Mouse (Mus musculus): ENCODE measurements around the gene Gm44579. TPM values are rescaled to one million over a fixed set of nuclear protein-coding genes. Genes with fewer than 3 reads are reported as not detected.

Gm44579 gene
- polyA plus RNA-seq, 1 experiment from 2014 or later = not detected

DNA sequence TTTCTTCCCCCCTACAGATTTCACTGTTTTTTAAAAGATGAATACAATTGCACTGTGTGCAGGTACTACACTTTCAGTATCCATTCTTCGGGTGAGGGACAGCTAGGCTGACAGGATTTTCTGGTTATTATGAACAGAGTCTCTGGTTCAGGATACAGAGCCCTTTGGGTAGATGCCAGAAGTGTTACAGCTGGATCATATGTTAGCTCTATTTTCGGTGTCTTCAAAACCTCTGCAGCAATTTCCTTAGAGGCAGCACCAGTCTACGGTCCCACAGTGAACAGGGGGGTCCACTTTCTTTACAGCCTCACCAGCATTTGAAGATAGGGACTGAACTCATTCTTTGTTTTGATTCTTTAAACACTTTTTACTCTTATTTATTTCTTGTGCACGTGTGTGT is 36.3 kb downstream of the Gm44579 start:
- Histone ChIP-seq H3K36me3 (no peaks in the 10 kb centered on the region), H3K27me3 (peaks cover 8% of the 10 kb centered on the region; the same call in 1 of the 2 replicates), H3K27ac (no peak overlapping the region), H3K9ac (no peak overlapping the region), H3K9me3 (no peaks in the 10 kb centered on the region), H3K4me2 (replicated peaks) (no peak overlapping the region), H3K4me3 (no peak overlapping the region), H3K4me1 (peaks cover 10% of the 10 kb centered on the region)
- no peak for ATAC-seq (ENCODE audit: low FRiP score, low read depth)
- 60% methylated on average over 4 of the region's 4 CpGs for WGBS

DNA sequence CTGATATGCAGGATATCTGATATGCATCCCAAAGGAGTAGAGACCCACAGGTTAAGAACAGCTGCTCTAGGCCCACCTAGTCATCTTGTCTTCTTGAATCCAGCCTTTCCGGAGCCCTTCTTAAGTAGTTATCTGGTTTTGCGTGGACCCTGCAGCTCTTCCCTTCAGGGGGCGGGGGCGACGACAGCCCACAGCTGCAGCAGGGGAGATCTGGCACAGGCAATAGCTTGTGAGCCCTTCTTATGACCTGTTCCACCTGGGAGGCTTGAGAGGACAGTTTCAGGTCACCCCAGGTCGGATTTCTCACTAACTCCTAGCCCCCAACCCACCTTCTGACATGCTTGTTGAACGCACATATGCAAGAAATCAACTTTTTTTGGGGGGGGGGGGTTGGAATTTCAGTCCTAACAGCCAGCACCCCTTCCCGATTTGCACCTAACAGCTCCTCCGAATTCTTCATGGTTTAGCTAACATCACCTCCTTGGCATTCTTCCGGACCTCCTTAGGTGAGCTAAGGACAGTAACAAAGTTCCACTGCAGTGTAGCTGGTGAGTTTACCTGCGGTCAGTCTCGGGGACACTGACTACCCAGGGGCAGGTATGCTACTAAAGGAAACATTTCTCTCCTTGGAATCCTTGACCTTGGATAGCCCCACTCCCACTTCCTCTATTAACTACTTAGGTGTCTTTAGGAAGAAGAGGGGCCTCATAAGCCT is 38.8 kb downstream of the Gm44579 start:
- peak overlapping the region; percentile 71; the same call in 1 of the 2 replicates for H3K4me2 ChIP-seq (replicated peaks)
- H3K27me3 ChIP-seq = peaks cover 20% of the 10 kb centered on the region
- no peak overlapping the region for H3K9ac ChIP-seq
- 69% methylated on average over 12 of the region's 12 CpGs for WGBS
- no peak overlapping the region for H3K4me3 ChIP-seq
- peaks cover 10% of the 10 kb centered on the region for H3K4me1 ChIP-seq
- H3K36me3 ChIP-seq = no peaks in the 10 kb centered on the region
- H3K27ac ChIP-seq = no peak overlapping the region
- no peaks in the 10 kb centered on the region for H3K9me3 ChIP-seq
- ATAC-seq (ENCODE audit: low FRiP score, low read depth) = no peak

DNA sequence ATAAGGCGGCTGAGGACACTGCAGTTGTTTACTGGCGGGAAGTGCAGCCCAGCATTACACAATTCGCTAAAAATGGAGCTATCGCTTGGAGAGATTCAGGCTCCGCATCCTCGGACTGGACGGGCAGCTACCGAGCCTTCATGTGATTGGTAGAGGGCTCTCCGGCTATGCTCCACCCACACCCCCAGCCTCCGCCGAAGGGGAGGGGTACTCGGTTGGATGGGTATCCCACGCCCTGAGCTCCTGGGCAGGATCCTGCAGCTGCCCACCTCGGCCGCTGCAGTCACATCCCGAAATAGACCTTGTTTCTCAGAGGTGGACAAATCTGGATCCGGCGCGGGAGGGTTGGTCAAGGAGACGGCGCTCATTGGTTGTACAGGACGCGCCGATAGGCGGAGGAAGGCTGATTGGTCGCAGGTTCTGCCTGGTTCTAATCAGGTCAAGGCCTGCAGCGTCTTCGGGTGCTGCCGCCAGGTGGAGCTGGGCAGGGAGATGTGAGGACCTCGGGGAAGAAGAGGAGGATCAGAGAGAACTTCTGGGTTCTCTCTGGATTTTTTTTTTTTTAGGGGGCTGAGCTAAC is 39.6 kb downstream of the Gm44579 start:
- H3K36me3 ChIP-seq = no peaks in the 10 kb centered on the region
- H3K4me3 ChIP-seq = peak overlapping the region; percentile 52
- WGBS = under 1% methylated on average over 30 of the region's 30 CpGs
- H3K4me1 ChIP-seq = peaks cover 10% of the 10 kb centered on the region
- H3K4me2 ChIP-seq (replicated peaks) = peak overlapping the region; percentile 71
- peak overlapping the region; percentile 50; the same call in 1 of the 2 replicates for H3K9ac ChIP-seq
- peak; percentile 97 for ATAC-seq (ENCODE audit: low FRiP score, low read depth)
- H3K27ac ChIP-seq = no peak overlapping the region
- peaks cover 26% of the 10 kb centered on the region for H3K27me3 ChIP-seq
- H3K9me3 ChIP-seq = no peaks in the 10 kb centered on the region

DNA sequence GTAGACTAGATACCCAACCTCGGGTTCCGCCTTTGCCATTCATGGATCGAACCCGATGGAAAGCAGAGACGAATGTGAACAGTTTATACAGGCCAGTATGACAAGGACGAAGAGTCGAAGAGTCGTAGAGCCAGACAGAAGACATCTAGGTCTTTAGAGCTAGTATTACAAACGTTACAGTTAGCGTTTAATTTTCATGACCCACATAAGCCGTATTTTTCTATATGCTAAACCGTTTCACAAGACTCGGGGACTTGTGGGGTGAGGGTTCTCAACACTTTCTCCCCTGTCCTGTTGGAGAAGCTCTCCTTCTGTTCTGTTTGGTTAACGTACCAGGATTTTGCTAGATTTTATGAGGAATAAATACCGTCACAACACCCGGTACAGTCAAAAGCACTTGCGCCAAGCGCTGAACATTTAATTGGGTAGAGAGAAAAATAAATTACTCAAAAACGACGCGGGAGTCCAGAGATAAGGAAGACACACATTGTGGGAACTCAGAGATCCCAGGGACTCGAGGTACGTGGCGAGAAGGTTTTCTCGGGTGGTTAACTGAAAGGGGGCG is 40.1 kb downstream of the Gm44579 start:
- WGBS = 7% methylated on average over 26 of the region's 26 CpGs
- Histone ChIP-seq H3K4me3 (peak overlapping the region; percentile 52), H3K27me3 (peaks cover 32% of the 10 kb centered on the region), H3K4me2 (replicated peaks) (peak overlapping the region; percentile 71), H3K27ac (no peak overlapping the region), H3K36me3 (no peaks in the 10 kb centered on the region), H3K4me1 (peaks cover 10% of the 10 kb centered on the region), H3K9ac (peak overlapping the region; percentile 50; the same call in 1 of the 2 replicates), H3K9me3 (no peaks in the 10 kb centered on the region)
- ATAC-seq (ENCODE audit: low FRiP score, low read depth) = no peak

DNA sequence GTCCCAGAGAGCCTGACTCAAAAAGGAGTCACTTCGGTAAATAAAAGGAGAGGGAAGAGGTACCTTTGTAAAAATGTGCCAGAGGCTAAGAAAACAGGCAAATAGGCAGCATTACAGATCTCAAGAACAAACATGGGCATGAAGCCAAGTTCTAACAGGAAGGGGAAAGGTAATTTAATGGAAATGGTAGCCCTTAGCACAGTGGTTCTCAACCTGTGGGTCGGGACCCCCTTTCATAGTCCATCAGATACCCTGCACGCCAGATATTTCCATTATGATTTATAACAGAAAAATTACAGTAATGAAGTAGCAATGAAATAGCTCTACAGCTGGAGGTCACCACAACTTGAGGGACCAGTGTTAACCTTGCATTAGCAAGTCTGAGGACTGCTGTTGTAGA is 43.5 kb downstream of the Gm44579 start:
- 55% methylated on average over 3 of the region's 3 CpGs for WGBS
- no peak for ATAC-seq (ENCODE audit: low FRiP score, low read depth)
- H3K9ac ChIP-seq = no peak overlapping the region
- no peak overlapping the region for H3K4me2 ChIP-seq (replicated peaks)
- peaks cover 58% of the 10 kb centered on the region for H3K27me3 ChIP-seq
- H3K4me1 ChIP-seq = peaks cover 10% of the 10 kb centered on the region
- H3K9me3 ChIP-seq = no peaks in the 10 kb centered on the region
- no peaks in the 10 kb centered on the region for H3K36me3 ChIP-seq
- no peak overlapping the region for H3K27ac ChIP-seq
- H3K4me3 ChIP-seq = no peak overlapping the region

DNA sequence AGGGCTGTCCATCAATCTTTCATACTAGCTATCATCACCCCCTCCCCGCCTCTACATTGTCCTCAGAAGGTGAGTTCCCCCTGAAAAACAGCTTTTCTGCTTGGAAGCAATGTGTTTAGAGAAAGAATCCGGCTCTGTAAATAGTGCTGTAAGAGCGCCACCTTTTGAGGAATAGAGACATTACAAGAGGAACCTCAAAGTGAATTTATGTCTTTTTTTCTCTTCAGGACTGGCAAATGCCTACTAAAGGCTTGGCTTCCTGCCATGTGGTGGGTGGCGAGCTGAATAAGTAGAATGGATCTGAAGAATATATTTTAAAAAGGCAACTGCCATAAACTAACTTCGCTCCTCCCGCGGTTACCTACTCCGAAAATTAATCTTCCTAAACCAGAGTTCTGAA is 47.0 kb downstream of the Gm44579 start:
- no peak for ATAC-seq (ENCODE audit: low FRiP score, low read depth)
- H3K4me2 ChIP-seq (replicated peaks) = no peak overlapping the region
- no peak overlapping the region for H3K9ac ChIP-seq
- H3K27me3 ChIP-seq = peaks cover 84% of the 10 kb centered on the region
- no peaks in the 10 kb centered on the region for H3K9me3 ChIP-seq
- H3K27ac ChIP-seq = no peak overlapping the region
- H3K4me1 ChIP-seq = no peaks in the 10 kb centered on the region
- WGBS = 36% methylated on average over 8 of the region's 8 CpGs
- H3K4me3 ChIP-seq = no peak overlapping the region
- H3K36me3 ChIP-seq = no peaks in the 10 kb centered on the region

DNA sequence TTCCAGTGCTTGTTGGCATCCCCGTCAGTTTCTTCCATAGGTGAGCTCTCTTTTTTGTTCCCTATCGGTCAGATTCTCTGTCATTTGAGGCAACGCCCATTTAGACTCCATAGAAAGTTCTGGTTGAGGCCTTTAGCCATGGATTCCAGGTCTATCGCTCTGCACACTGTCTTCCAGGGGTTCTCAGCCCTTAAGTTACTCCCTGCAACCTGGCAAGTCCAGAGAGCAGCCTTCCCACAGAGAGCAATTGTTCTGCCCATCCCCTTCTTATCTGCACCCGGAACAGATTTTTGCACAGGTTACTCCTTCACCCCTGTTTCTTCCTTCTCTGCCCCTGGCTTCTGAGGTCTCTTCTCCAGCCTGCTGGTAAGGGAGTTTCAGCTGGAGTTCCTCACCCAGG is 48.7 kb downstream of the Gm44579 start:
- Histone ChIP-seq H3K27me3 (peaks cover 90% of the 10 kb centered on the region), H3K27ac (no peak overlapping the region), H3K9ac (no peak overlapping the region), H3K36me3 (no peaks in the 10 kb centered on the region), H3K9me3 (no peaks in the 10 kb centered on the region), H3K4me3 (no peak overlapping the region), H3K4me2 (replicated peaks) (no peak overlapping the region), H3K4me1 (peaks cover 12% of the 10 kb centered on the region)
- 72% methylated on average over 5 of the region's 5 CpGs for WGBS
- no peak for ATAC-seq (ENCODE audit: low FRiP score, low read depth)

DNA sequence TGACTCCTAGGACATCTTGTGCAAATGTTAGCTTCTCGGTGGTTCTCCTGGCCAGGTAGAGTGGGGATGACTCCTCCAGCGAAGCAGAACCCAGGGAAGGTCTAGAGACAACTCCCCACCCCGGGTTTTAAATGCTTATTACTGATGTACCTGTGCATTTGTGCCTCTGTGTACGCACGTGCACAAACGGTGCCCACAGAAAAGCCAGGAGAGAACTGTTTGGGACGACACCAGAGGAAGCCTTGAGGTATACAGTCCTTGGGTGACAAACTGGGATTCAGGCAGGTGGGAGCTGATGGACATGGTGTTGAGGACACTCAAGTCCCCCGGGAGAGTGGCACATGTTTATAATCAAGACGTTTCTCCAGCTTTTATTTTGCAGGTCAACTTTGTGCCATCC is 49.9 kb downstream of the Gm44579 start:
- H3K4me3 ChIP-seq = no peak overlapping the region
- no peak overlapping the region for H3K27ac ChIP-seq
- ATAC-seq (ENCODE audit: low FRiP score, low read depth) = no peak
- H3K4me2 ChIP-seq (replicated peaks) = no peak overlapping the region
- H3K9me3 ChIP-seq = no peaks in the 10 kb centered on the region
- WGBS = 67% methylated on average over 9 of the region's 9 CpGs
- H3K36me3 ChIP-seq = no peaks in the 10 kb centered on the region
- peaks cover 15% of the 10 kb centered on the region for H3K4me1 ChIP-seq
- H3K27me3 ChIP-seq = peaks cover 90% of the 10 kb centered on the region
- no peak overlapping the region for H3K9ac ChIP-seq

DNA sequence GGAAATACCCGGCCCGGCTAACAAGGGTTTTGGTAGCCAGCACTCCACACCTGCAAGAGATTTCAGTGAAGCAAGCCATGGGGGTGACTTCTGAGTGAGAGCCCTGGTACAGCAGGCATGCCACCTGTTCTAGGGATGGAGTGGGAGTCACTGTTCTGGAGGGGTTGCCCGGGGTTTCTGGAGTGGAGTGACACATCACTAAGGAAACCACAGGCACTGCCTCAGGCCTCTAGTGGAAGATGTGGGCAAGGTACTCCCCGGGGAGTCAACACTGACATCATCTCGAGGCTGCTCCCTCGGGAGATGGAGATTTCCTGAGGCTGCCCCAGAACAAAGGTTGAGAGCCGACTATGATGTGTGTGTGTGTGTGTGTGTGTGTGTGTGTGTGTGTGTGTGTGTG is 50.4 kb downstream of the Gm44579 start:
- 42% methylated on average over 7 of the region's 7 CpGs for WGBS
- H3K27me3 ChIP-seq = peaks cover 93% of the 10 kb centered on the region
- no peak overlapping the region for H3K9ac ChIP-seq

DNA sequence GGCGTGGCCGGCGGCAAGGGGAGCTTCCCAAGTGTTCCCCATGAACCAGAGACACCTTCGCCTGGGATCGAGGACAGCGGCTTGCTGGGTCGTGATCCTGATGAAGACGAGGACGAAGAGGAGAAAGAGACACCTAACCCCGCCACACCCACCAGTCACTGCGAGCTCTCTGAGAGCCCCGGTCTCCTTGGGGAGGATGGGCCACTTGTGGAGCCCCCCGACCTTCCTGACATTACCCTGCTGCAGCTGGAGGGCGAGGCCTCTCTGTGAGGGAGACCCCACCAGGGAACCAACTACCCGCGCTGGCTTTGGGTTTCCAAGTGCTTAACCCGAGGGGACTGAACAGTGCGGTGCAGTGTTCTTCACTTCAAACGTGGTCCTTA is 52.2 kb downstream of the Gm44579 start:
- Histone ChIP-seq H3K36me3 (no peaks in the 10 kb centered on the region), H3K4me2 (replicated peaks) (peak overlapping the region; percentile 83), H3K4me3 (peak overlapping the region; percentile 53), H3K9ac (no peak overlapping the region; the same call in 1 of the 2 replicates), H3K4me1 (peaks cover 15% of the 10 kb centered on the region), H3K27me3 (peaks cover 89% of the 10 kb centered on the region), H3K9me3 (no peaks in the 10 kb centered on the region), H3K27ac (no peak overlapping the region)
- ATAC-seq (ENCODE audit: low FRiP score, low read depth) = no peak
- WGBS = 3% methylated on average over 19 of the region's 19 CpGs

More for the DNA sequence above, 50.4 kb downstream of the Gm44579 start:
- H3K4me2 ChIP-seq (replicated peaks) = no peak overlapping the region
- H3K9me3 ChIP-seq = no peaks in the 10 kb centered on the region
- peaks cover 15% of the 10 kb centered on the region for H3K4me1 ChIP-seq
- ATAC-seq (ENCODE audit: low FRiP score, low read depth) = no peak
- H3K27ac ChIP-seq = no peak overlapping the region
- H3K4me3 ChIP-seq = no peak overlapping the region
- H3K36me3 ChIP-seq = no peaks in the 10 kb centered on the region

DNA sequence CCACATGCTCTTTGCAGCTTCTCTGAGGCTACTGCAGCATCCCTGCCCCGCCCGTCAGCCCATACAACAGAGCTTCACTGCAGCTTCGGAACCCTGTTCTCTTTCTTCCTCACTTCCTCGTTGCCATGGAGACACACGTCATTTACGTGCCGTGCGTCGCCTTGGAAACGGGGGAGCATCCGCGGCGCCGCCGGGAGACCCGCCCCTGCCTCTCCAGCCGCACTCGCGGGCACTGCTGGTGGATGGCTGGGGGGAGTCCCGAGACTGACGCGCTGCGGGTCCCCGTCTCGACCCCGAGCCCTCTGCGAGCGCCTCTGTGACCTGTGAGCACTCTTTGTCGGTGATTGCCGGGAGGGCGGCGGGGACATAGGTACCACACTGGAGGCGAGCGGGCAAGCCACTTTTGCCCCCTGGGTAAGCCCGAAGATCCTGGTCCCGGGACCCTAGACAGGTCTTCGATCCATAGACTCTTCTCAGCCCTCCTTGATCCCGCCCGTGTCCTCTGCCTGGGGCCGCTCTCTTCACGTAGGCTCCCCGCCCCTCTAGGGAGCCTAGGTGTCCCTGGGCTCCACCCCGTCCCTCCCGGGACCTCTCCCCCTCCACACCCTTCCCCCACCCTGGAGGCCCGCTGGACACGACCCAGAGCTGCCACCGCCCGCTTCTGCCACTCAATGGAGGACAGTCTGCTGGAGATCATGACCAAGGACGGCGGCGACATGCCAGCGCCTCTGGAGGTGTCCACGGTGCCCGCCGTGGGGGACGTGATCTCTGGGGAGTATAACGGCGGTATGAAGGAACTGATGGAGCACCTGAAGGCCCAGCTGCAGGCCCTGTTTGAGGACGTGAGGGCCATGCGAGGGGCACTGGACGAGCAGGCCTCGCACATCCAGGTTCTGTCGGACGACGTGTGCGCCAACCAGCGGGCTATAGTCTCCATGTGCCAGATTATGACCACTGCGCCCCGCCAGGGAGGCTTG is 52.8 kb downstream of the Gm44579 start:
- peak; percentile 91 for ATAC-seq (ENCODE audit: low FRiP score, low read depth)
- H3K36me3 ChIP-seq = no peaks in the 10 kb centered on the region
- no peaks in the 10 kb centered on the region for H3K9me3 ChIP-seq
- peaks cover 82% of the 10 kb centered on the region for H3K27me3 ChIP-seq
- H3K27ac ChIP-seq = no peak overlapping the region
- peak overlapping the region; percentile 83 for H3K4me2 ChIP-seq (replicated peaks)
- WGBS = 2% methylated on average over 69 of the region's 69 CpGs
- peak overlapping the region; percentile 51 for H3K9ac ChIP-seq
- H3K4me1 ChIP-seq = peaks cover 15% of the 10 kb centered on the region
- H3K4me3 ChIP-seq = peak overlapping the region; percentile 53
